Mouse (Mus musculus) hindlimb bud, embryonic 11.5 days (tissue): Measurements from ENCODE around the gene Mien1.

Experiments
- DNase-seq: peaks from one replicate; pipeline ENCODE4 v3.0.0-alpha.2; 2012; ENCODE audit warnings: low read depth, low spot score; ENCODE audit errors: extremely low spot score

Mien1 gene

DNA sequence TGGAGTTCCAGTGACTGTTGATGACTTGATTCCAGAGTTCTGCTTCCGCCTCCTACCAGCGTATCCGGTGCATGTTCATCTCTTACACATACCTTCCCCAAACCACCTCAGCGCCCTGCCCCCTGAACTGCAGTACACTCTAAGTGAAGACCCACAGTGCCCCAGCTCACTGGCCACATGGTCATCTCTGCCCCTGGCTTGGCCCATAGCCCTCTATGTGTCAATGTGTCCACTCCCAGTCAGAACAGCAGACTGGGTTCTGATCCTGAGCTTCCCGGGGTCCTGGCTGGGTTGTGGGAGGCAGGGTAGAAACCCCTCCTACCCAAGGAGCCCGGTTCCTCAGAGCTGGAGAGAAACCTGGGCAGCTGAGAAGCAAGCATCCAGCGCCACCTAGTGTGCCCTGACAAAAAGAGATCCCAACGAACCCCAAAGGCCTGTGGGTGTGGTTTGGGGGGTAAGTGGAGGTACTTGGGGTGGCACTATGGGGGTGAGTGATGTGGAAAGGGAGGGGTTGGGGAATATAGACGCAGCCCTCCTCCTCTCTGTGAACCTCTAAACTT lies 49.5 kb downstream of the Mien1 start:
- DNase-seq = no peak

- no peak for DNase-seq
Measured at GRCm38 (mm10) chr11:98388282-98388681, 50.5 kb downstream of the Mien1 start.
